Mouse (Mus musculus) adrenal gland, postnatal 4 days (tissue): ENCODE results near the gene Smad3. TPM values are rescaled to one million over a fixed set of nuclear protein-coding genes. Genes with fewer than 3 reads are reported as not detected.

Experiments
- DNase-seq, 2 experiments: peaks; one replicate each; pipeline ENCODE4 v3.0.0; 2021 to 2022; ENCODE audit warnings: low spot score in 2 of 2, mixed read lengths in 2 of 2
- total RNA-seq, 2 experiments: library from RNA; stranded (reverse); gene quantifications; 2 replicates each; pipeline ENCODE4 v1.2.3; 2021

Smad3 gene
- total RNA-seq, 2 experiments from 2014 or later: 39.6 to 43.5 TPM

DNA sequence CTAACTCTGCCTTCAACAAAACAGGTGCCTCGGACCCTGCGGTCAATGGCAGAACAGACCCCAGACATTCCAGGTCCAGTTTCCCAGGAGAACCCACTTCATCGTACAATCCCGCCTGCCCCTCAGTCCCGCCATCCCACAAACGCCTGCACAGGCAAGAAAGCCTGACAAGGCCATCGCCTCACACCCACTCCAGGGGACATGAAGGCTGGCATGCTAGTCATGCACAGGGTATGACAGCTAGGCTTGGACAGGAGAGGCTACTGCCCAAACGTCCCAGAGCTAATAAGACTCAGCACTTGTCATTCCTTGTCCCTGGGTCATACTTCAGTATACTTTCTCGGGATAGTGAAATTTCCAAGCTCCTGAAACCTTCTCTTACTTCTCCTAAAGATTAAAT is 34.9 kb downstream of the Smad3 start:
- DNase-seq: no peak

DNA sequence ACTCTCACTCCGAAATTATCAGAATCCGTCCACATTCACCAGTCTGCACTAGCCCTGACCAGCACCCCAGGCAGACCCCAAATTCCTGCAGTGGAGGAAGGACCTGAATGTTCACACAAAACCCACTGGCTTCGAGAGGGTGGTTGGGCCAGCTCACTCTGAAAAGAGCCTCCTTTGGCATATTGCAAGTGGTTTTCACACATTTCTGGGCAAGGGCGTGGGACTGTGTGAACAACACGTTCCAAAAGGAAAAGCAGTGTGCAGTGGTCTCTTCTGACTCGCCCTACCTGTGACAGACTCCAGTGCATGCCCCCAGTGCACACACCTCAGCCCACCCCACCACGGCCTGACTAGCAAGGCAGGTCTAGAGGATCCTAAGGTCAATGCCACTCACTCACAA is 35.4 kb downstream of the Smad3 start:
- DNase-seq: no peak

DNA sequence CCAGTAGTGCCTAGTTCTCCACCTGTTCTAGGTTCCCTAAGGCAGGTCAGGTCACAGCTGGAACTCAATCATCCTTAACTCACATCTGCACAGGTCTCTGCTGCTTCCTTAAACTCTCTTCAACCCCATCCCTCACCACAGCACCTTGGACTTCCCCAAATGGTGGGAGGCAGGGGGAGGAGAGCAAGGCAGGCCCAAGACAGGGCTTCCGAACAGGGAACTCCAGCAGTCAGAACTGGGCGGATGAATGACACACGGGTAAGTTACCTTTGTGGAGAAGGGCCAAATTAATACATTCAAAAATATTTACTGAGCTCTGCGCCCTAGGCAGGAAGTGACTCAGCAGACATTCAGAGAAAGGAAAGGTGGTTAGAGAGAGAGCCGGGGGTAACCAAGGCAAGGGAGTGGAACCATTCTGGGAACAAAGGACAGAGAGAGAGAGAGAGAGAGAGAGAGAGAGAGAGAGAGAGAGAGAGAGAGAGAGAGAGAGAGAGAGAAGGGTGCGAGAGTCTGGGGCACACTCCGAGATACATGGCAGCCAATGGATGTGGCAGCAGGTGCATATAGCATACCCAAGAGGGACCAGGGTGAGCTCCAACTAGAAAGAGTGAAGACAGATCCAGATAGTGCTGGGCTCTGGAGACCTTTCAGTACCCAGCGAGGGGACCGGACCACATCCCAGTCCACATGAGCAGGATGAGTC is 36.1 kb downstream of the Smad3 start:
- no peak for DNase-seq

DNA sequence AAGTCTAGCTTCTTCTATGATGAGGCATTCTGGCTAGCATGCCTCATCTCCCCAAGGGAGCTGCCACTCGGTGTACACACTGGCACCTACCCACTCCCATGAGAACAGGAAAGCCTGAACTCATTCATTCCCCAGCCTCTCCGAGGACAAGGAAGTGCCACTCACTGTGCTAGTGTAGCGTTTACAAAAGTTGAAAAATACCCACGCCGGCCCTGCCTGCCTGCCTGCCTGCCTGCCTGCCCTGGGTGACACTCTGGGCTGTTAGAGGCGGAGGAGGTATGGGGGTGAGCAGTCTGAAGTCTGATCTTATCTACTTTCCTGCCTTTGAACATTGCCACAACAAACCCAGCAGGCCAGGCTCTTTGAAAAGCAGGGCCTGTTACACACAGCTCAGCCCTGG is 37.1 kb downstream of the Smad3 start:
- DNase-seq: no peak

DNA sequence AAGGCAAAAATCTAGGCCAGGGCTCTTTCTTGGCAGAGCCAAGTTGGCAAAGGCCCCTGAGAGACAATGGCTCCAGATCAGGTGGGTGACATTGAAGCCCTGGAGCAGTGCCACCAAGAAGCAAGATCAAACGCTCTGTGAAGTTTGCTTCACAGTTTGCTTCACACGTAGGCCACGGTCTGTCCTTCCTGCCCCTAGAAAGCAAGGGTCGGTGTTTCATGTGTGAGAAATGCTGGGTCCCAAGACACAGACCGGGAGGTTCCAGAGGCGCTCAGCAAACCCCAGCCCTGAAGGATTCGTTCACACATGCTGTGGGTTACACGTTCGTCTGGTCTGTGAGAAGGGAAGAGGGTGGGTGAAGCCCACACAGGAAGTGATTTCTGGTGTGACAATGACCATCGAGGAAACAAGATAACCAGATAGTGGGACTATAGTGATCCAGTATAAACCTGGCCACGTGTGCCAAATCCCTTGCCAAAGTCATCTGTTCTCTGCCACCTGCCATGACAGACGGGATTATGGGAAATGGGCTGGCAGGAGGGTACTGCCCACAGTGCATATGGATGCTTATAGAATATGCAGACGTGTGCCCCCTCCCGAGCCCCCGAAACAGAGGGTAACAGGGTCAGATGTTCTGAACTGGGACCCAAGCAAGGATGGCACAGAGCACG is 37.9 kb downstream of the Smad3 start:
- DNase-seq: no peak

DNA sequence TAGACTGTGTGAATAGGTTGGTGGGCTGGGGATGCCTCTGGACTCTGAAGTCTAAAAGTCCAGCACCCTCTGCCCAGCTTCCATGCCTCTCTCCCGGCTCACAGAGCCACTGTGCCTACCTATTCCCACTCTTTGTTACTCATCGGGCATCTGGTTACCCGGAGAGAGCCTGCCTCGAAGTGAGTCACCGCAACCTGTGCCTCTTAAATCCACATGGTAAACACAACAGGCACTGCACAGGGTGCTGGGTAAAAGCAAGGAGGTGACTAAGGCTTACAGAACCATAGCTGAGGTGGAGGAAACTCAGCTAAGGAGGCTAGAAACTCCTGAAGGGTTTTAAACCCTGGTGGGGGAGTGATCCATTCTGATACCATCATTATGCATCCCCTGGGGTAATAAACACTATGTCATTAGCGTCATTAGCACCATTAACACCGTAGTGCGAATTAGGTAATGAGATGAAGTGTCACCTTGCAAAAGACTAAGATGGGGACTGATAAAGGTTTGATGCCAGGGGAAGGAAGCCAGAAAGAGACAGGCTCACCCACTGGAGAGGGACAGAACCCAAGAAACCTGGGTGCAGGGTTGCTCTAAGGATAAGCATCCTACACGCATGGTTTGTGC is 38.9 kb downstream of the Smad3 start:
- no peak for DNase-seq

DNA sequence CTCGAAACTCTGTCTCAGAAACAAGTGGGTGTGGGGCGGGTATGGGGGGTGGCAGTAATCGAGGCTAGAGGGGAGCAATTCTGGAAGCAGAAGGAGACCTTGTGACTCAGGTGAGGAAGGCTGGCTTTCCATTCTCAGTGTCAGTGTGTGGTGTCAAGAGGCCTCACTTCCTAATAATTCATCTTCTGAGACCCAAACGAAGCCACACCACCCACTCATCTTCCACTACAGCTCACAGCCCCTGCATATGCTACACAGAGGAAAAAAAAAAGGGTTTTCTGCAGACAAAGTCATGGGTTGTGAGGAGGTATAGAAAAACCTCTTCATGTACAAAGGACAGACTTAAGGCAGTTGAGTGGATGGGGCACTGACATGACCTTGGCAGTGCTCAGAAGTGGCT is 39.6 kb downstream of the Smad3 start:
- no peak for DNase-seq

DNA sequence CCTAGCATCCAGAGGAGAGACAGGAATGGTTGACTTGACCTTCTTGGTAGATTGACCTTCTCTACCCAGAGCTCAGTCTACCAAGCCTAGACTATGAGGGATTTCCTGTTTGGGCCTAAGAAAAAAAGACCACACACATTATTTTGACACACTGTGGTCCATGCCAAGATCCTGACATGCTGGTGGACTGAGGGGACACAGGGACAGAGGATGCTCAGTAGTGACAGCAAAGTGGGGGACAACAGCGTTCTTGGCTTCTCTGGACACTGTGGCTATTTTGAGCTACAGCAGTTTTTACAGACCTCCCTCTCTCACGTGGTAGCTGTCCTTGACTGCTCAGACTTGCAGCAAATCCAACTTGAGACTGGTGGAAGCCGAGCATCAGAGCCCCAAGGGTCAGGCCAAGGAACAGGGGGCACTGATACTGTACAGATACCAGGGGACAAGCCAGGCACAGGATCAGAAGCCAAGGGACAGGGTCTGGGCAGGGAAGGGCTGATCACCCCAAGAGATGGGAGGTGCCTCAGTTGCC is 40.3 kb downstream of the Smad3 start:
- no peak for DNase-seq

DNA sequence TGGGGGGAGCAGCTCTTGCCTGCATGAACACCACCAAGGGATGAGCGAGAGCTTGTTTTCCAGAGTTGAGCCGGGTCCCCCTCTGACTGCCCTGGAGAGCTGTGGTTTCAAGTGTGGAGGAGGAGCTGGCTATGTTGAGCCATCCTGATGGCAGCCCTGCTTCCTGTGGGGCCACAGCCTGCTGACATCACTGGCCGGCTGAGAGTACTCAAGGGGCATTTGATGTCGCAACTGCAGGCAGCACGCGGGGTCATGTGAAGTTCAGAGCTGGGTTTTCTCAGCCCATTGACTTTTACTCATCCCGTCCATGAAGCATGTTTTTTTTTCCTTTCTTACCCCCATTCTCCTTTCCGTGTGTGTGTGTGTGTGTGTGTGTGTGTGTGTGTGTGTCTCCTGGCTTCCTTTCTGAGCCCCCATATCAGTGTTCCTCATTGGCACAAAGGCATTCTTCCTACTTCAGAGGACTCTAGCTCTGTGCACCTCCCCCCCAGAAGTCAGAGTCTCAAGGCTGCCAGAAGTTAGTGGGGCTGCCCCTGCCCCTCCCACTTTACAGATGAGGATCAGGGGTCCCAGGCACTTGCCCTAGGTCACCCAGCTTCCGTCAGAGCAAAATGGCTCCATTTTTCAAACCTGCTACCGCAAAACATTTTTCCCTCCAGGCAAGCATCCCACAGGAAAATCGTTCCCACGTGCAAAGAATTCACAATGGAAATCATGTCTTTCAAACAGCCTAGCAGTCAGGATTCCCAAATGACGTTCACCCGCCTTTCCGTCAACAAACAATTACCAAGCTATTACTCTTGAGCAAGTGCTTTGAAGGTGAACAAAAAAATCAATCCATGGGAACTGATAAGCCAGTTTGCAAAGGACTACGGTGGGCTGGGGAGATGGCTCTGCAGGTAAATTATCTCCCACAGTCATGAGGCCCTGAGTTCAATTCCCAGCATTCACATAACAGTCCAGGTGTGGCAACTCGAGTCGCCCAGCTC is 41.4 kb downstream of the Smad3 start:
- DNase-seq: peak in 1 of 2 experiments; percentile 56

DNA sequence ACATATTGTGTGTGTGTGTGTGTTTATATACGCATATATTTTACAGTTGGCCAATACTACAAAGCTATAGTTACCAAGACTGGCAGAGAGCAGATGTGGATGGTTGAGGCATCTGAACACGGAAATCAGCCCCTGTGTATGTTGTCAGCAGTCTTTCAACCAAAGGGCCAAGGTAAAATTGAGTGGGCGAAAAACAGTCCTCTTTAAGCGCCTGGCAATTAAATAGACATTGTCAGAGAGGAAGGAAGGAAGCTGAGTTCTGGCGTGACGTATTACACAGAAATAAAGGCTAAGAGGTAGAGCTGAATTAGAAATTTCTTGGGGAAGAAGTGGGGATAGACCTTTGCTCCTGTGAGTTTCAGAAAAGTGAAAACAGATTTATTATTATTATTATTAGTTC is 43.2 kb downstream of the Smad3 start:
- no peak for DNase-seq

DNA sequence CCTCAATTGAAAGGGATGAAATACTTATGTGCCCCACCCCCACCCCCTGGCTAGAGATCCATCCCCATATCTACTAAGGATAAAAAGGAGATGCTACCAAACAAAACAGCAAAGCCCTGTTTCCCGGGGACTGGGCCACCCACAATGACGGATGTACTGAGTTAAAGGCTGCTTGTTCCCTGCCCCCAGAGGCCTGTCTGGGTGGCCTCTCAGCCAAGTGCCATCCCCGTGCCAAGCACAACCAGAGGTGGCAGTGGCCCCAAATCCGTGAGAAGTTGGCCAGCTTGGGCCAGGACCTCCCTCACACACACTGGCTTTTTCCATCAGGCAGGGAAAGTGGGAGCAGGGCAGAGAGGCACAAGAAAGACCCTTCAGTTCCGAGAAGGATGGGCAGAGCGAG is 45.0 kb downstream of the Smad3 start:
- no peak for DNase-seq

DNA sequence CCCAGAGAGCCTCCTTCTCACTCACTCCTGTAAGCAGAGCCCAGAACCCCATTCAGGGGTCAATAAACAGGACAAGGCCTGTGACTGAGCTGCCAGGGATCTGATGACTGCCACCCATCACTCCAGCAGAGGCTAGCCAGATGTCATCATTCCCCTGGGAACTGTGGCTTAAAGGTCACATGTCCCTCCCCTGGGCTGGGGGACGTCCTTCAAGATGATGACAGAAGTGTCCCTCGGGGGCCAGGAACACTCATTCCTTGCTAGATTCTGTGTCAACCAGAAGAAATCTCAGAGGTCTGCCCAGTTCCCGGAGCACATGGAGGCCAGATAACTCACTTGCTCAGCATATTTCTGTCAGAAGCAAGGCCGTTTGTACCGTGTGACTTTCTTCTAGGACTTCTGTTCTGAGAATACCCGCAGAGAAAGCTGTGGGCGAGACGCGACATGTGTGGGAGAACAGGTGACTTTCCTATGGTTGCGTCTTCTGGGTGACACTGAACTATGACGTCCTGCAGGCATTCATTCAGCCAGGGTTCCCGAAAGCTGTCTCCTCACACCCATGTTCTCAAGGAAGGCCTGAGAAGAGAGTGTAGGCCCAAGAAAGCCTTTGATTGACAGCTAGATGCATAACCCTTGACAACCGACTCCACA is 46.1 kb downstream of the Smad3 start:
- peak in 1 of 2 experiments; percentile 34 for DNase-seq

DNA sequence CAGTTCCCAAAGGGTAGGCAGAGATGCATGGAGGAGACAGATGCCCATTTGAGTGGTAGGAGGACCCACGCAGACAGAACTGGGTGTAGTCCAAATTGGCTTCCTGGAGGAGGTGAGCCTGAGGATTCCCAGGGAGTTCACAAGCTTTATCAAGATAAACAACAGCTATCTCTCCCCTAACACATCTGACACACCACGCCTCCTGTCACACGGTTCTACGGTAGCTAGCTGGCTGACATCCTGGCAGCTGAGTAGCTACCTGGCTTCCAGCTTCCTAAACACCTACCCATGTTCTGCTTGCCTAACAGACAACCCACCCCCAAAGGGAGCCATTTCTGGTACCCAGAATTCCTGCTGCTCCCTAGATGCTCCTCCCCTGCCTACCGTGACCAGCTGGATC is 47.9 kb downstream of the Smad3 start:
- DNase-seq: no peak

DNA sequence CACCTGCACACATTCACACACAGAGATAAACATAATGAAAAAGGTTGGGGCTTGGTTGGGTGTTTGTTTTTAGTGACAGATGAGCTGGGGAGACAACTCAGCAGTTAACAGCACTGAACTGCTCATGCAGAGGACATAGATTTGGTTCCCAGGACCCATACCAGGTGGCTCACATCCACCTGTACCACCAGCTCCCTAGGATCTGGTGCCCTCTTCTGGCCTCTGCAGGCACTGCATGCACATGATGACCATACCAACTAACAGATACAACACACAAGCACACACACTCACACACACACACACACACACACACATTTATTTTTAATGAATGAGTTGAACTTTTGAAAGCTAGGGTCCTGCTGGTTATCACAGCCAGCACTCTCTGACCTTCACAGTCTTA is 48.5 kb downstream of the Smad3 start:
- DNase-seq: no peak

DNA sequence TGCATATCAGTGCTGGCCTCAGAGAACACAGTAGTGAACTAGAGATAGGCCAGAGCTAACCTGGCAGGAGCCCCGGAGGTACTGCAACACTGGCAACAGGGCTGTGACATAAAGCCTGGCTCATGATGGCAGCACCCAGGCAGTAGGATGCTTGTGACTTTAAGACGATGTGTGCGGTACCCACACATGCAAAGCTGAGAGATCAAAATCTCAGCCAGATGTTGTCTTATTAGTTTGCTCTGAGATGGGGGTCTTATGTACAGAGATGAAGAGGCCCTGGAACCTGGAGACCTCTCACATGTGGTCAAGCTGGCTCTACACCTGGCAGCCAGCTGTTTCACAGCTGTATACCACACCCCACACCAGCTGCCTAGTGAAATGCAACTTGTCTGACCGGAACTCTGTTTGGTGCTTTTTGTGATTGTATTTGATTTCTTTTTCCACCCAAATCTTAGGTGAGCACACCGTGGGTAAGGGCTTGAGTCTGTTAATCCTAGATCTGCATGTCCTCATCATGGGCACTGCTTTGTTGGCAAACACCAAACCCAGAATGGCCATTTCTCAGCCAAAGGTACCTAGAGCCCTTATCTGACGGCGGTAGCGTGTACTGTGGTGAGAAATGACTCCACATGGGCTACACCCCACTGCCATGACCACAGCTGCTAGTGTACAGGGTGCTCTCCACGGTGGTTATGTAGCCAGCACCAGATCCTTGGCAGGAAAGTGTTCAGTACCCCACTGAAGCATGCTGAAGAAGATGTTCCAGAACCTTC is 49.8 kb downstream of the Smad3 start:
- no peak for DNase-seq

DNA sequence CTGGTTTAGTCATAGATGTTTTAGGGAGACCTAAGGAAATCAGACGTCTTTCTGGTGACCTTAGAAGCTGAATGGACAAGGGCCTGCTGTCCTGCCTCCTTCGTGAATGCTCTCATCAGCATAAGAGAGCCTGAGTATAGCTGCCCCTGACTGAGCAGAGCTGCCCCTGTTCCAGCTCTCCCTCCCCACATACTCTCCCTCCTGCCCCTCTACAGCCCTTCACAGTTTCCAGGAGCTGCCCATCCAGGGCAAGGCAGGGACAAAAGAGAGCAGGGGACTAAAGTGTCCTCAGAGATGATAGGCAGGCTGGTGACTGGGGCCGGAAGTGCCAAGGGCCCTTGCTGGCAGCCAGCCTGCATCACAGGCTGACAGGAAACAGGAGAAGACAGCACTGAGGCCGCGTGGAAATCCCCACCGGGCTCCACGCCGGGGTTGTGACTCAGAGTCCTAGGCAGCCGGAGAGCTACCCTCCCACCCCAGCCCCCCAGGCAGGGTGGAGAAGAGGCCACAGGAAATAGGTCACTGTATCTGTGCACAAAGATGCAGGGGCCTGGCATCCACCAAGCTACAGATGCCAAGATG is 51.6 kb downstream of the Smad3 start:
- DNase-seq: peak in 1 of 2 experiments; percentile 51

DNA sequence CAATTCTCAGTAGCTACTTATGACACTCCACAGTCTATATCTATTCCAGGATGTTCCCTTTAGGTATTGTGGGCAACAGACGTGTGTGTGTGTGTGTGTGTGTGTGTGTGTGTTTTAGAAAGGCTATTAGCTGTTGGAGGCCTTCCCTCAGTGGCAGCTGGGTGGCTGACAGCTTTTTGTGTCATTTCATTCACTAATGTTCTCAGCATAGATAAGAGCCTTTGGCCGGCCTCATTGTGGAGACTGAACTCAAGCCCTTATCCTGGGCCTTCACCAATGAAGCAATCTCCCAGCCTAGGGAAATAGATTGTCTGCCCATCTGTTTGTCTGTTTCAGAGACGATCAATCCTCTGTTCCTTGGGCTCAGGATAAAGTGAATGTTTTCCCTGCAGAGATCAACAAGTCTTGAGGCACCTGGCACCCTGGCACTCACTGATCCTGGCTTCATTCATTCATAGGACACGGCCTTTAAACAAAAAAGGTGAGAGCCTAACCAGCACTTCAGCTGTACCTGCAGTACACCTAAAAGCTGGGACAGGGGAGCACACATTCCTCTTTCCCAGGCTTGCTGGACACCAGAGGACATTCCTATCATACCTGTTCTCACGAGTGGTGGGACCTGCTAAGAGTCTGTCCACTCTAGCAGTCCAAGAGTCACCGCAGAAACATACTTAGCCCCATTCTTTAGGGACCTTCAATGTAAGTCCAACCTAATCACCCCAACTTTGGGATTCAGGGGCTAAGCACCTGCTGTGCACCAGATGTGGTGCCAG is 52.6 kb downstream of the Smad3 start:
- no peak for DNase-seq

DNA sequence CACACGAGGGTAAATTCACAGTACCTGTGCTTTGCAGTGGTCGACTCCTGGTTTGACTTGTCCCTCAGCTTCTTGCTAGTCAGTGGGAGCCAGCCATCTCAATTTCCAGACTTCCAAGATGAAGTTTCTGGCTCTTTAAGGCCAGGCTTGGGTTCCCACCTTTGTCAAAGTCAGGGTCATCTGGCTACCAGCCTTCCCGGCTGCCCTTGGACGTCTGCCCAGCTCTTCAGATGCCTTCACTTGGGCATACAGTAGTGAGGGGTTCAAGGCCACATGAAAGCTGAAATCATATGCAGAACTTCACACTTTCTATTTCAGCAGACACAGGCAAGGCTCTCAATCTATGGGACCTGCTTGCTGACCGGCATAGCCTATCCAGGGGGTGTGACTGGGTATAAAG is 53.7 kb downstream of the Smad3 start:
- DNase-seq: no peak
